Mouse (Mus musculus): ENCODE results near the gene Dntt. TPM values are rescaled to one million over a fixed set of nuclear protein-coding genes. Genes with fewer than 3 reads are reported as not detected.

Dntt gene
- 0.14 TPM in 1 of 2 replicates, not detected in the other for polyA plus RNA-seq (2012; rRNA removed)

DNA sequence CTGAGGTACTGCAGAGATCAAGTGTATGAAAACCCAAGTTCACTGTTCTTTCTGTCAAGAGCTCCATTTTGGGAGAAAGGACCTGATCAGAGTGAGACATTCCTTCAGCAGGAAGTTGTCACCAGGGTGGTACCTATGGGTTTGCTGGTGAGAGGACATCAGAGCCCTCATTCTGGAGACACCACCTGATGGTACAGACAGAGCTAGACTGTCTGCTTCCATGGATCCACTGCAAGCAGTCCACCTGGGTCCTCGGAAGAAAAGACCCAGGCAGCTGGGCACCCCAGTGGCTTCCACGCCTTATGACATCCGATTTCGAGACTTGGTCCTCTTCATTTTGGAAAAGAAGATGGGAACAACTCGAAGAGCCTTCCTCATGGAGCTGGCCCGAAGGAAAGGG is at the start of gene Dntt:
TSS of gene Dntt (plus strand) at position 57 of the 400 bp plus-strand sequence.
- no peak for DNase-seq (ENCODE audit: low read depth)

DNA sequence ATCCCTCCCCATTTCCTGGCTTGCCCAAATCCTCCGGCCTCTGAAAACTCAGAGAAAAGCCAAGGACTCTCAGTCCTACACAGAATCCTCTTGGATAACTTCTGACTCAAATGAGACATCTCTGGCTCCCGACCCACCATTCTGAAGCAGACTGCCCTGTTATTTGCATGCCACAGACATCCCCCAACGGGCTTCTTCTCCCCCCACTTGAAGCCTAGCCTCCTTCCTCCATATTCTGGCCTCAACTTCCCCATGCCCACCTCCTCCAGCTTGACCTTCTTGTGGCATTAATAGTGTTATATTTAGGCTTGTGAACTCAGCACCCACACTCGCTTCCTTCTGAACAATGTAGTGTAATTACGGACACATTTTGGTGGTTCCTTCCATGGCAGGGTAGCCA is 48.4 kb upstream of the Dntt start:
- no peak for DNase-seq (ENCODE audit: low read depth)

- DNase-seq (ENCODE audit: low read depth): no peak
These were observed 44.5 kb upstream of the Dntt start for GRCm38 (mm10) chr19:40984536-40984935.

DNA sequence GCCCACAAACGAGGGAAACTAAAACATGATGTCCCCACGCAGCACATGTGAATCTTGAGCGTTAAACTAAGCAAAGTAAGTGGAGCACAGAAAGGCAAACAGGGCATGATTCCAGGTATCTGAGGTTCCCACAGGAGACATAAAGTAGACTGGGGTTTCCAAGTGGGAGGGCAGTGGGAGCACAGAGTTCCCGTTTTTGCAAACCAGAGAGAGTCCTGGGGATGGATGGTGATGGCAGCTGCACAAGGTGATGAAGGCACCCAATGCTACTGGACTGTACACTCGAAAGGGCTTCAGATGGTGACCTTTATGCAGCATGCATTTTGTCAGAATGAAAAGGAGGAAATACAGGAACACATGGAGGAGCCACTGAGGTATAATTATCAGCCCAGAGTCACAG is 40.2 kb upstream of the Dntt start:
- DNase-seq (ENCODE audit: low read depth): no peak

GRCm38 (mm10) chr19:40989961-40990600 is 39.0 kb upstream of the Dntt start:
- DNase-seq (ENCODE audit: low read depth): no peak

GRCm38 (mm10) chr19:40990781-40991343 is 38.2 kb upstream of the Dntt start:
- DNase-seq (ENCODE audit: low read depth): no peak

DNA sequence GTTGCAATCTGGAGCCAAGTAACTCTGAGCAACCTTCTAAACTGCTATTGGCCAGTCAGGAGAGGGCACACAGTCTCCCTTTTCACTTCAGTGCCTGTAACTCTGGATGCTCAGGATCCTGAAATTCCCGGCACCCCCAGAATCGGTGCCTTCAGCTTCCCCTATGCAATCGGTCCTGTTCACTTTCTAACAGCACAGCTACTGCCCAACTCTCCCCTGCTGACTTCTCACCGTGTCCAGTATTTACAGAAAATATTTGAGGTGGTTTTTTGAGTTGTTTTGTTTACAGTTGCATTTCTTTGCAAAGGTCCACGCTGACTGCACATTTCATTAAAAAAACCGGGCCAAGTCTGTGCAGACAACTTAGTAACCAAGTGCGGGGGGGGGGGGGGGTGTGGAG is 37.4 kb upstream of the Dntt start:
- DNase-seq (ENCODE audit: low read depth): no peak

DNA sequence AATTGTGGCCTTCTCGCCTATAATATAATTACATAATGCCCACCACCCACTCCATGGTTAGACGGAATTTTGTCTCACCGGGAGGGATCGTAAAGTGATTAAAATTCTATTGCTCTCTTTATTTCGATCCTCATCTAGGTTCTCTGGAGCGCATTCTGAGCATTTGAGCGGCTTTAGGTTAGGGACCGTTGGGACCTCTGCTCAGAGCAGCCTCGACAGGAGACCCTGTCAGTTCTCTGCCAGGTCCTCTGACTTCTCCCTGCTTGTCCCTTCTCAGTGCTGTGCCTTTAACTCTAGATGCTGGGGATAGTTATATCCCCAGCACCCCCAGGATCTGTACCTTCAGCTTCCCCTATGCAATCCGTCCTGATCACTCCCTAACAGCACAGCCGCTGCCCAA is 37.0 kb upstream of the Dntt start:
- DNase-seq (ENCODE audit: low read depth): no peak

DNA sequence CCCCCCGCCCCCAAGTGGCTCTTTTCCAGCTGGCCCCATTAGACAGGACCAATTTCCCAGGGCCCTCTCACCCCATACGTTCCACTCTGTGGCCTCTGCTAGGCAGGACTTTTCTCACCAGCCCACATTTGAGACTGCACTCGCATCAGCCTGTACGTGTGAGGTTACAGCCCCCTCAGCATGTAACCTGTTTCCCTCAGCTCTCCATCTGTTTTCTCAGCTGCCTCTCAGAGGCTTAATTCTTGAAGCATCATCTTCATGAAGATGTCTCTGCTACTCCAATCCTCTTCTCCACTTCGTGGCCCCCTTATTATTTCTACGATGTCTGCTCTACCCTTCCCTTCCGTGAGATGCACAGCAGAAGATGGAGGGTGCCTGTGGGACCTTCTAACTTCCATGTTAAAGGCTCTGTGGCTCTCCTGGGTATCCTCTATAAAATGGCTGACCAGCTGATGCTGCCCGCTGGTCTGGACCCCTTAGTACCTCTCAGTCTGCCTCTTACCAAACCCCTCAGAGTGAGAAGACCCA is 36.5 kb upstream of the Dntt start:
- no peak for DNase-seq (ENCODE audit: low read depth)

GRCm38 (mm10) chr19:40993356-40993755 is 35.7 kb upstream of the Dntt start:
- DNase-seq (ENCODE audit: low read depth): no peak

DNA sequence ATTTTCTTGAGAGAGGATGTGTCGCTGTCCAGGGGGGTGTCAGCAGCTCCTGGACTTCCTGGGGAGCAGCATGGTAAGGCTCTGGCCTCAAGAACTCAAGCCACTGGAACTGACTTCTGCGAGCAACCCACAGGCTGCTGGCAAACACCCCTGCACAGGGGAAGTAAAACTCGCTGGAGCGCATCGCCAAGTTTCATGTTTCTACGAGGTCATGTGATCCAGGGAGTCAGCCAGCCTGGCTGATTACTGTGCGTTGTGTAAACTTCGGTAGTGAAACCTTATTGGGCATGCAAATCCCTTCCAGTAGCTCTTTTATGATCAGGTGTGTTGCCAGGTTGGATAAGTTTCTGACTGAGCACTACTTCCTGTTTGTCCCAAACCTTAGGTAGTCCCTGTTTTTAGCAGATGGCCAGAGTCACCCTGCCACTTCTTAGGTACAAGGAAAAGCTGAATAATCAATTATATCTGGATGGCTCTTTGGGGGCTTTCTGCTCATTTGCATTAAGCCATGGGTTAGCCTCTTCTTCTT is 35.0 kb upstream of the Dntt start, which contains the start of gene Blnk:
TSS of gene Blnk (minus strand) at position 479 of the 529 bp plus-strand sequence.
- DNase-seq (ENCODE audit: low read depth): peak; percentile 94

GRCm38 (mm10) chr19:40994911-40995310 is 34.2 kb upstream of the Dntt start:
- no peak for DNase-seq (ENCODE audit: low read depth)

- DNase-seq (ENCODE audit: low read depth): no peak
These were observed 33.4 kb upstream of the Dntt start for GRCm38 (mm10) chr19:40995449-40996401.

- no peak for DNase-seq (ENCODE audit: low read depth)
These were observed 32.4 kb upstream of the Dntt start for GRCm38 (mm10) chr19:40996722-40997121.

DNA sequence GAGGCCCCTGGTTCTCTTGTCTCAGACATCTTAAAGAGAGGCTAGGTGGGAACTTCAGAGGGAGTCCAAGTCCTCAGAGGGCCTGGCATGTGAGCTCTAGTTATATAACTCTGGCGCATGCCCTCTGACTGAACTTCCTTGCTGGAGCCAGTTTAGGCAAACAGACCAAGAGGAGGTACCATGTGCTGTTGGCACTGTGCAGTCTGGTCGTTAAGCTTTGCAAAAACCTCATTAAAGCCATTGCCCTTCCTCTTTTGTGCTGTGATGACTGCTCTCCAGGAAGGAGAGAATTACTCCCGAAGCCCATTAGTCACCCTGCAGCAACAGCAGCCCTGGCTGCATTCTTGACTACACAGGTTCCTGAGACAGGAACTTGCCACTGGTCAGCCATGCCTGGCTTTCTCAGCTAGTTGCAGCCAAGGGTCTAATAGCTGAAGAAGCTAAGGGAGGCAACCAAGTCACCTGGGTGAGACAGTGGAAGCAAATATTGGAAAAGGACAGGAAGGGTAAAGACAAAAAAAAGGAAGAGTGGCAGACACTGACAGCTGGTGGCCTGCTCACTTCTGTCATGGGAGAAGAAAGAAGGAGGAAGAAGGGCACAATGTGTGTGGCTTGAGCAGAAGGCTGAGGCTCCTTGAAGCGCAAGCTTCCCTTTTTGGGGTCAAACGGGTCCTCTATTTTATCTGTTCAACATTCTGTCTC is 30.5 kb upstream of the Dntt start:
- DNase-seq (ENCODE audit: low read depth): no peak

DNA sequence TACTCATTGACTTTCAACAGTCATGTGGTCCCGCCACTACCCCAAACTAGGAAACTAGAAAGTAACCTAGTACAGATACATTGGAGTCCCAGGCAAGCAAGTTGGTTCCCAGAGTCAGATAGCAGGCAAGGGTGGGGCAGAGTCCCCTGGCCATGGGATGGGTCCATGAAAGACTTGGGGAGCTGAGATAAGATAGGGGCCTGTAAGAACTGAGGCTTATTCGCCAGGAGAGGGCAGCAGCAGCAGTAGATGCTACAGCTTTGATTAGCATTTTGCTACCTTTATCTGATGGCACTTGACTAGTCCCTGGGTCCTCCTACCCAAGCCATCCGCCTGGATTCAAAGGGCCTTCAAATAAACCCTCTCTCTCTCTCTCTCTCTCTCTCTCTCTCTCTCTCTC is 29.5 kb upstream of the Dntt start:
- DNase-seq (ENCODE audit: low read depth): no peak

- DNase-seq (ENCODE audit: low read depth): no peak
These were observed 25.3 kb upstream of the Dntt start for GRCm38 (mm10) chr19:41003694-41004315.

DNA sequence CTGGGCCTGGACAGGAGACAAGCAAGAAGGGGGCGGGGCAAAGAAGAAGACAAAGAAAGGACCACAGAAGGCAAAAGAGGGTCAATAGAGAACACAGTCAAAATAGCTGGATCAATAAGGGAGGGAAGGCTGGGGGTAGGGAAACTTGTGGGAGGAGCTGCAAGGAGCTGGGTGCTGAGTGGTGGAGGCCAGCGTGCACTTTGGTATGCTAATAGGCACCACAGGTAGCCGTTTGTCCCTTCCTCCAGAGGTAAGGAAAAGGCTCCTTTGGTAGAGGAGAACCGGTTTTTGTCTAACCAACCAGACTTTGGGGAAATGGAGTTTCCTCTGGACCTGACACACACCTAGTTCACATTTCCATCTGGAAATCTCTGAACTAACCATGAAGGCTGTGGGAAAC is 22.5 kb upstream of the Dntt start:
- DNase-seq (ENCODE audit: low read depth): no peak

- no peak for DNase-seq (ENCODE audit: low read depth)
These were observed 21.7 kb upstream of the Dntt start for GRCm38 (mm10) chr19:41007326-41007725.

DNA sequence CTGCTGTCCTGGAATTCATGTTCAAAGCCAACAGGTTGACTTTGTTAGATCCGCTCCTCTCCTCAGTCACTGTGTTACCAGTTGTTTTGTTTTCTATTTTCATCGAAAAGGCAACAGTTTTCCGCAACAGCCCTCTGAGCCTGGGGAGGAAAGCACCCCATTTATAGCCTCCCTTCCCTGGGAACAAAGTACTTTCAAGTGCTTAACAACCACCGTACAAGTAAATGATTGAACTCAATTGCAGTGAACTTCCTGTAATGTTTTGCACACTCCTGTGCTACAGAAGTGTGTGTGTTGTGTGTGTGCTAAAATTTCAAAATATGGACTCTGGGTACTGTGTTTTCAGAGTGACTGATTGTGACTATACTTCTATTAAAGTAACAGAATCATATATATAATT is 21.3 kb upstream of the Dntt start:
- DNase-seq (ENCODE audit: low read depth): no peak
